Mouse (Mus musculus) fat pad, adult 2 months (tissue): ENCODE measurements around the gene Gnb5.
A peak's percentile ranks its signal among the peaks of the same experiment; 100 is the strongest.

Experiments
- DNase-seq: peaks from one replicate; pipeline ENCODE4 v3.0.0-alpha.2; 2011; ENCODE audit warnings: low read depth, low spot score; ENCODE audit errors: extremely low read depth

Gnb5 gene

GRCm38 (mm10) chr9:75306126-75306898 is at the start of gene Gnb5:
TSS of gene Gnb5 (plus strand) at chr9:75306288.
- no peak for DNase-seq

GRCm38 (mm10) chr9:75258792-75259191 is 47.3 kb upstream of the Gnb5 start:
- DNase-seq = no peak

- no peak for DNase-seq
Measured at GRCm38 (mm10) chr9:75259656-75260055, 46.4 kb upstream of the Gnb5 start.

- no peak for DNase-seq
Measured at GRCm38 (mm10) chr9:75261332-75261872, 44.7 kb upstream of the Gnb5 start.

- DNase-seq = no peak
Measured at GRCm38 (mm10) chr9:75262235-75262826, 43.8 kb upstream of the Gnb5 start.

- DNase-seq = no peak
Measured at GRCm38 (mm10) chr9:75264008-75264718, 41.9 kb upstream of the Gnb5 start.

GRCm38 (mm10) chr9:75267147-75267546 is 38.9 kb upstream of the Gnb5 start:
- no peak for DNase-seq

GRCm38 (mm10) chr9:75270382-75270781 is 35.7 kb upstream of the Gnb5 start:
- no peak for DNase-seq

GRCm38 (mm10) chr9:75271539-75271938 is 34.5 kb upstream of the Gnb5 start:
- no peak for DNase-seq

- DNase-seq = no peak
Measured at GRCm38 (mm10) chr9:75273646-75274045, 32.4 kb upstream of the Gnb5 start.

GRCm38 (mm10) chr9:75274486-75274885 is 31.6 kb upstream of the Gnb5 start:
- DNase-seq = peak; percentile 18

- DNase-seq = no peak
Measured at GRCm38 (mm10) chr9:75275051-75275450, 31.0 kb upstream of the Gnb5 start.

- DNase-seq = no peak
Measured at GRCm38 (mm10) chr9:75280814-75281213, 25.3 kb upstream of the Gnb5 start.

GRCm38 (mm10) chr9:75282179-75282578 is 23.9 kb upstream of the Gnb5 start:
- no peak for DNase-seq

GRCm38 (mm10) chr9:75282830-75283229 is 23.3 kb upstream of the Gnb5 start:
- no peak for DNase-seq

GRCm38 (mm10) chr9:75283636-75284035 is 22.5 kb upstream of the Gnb5 start:
- no peak for DNase-seq

- DNase-seq = no peak
Measured at GRCm38 (mm10) chr9:75285363-75285762, 20.7 kb upstream of the Gnb5 start.

- DNase-seq = no peak
Measured at GRCm38 (mm10) chr9:75287636-75288035, 18.5 kb upstream of the Gnb5 start.

- no peak for DNase-seq
Measured at GRCm38 (mm10) chr9:75289545-75289944, 16.5 kb upstream of the Gnb5 start.

- no peak for DNase-seq
Measured at GRCm38 (mm10) chr9:75299342-75299741, 6.7 kb upstream of the Gnb5 start.

GRCm38 (mm10) chr9:75303033-75303432 is 3.1 kb upstream of the Gnb5 start:
- no peak for DNase-seq
